Mouse (Mus musculus): ENCODE measurements around the gene Erich4.

DNA sequence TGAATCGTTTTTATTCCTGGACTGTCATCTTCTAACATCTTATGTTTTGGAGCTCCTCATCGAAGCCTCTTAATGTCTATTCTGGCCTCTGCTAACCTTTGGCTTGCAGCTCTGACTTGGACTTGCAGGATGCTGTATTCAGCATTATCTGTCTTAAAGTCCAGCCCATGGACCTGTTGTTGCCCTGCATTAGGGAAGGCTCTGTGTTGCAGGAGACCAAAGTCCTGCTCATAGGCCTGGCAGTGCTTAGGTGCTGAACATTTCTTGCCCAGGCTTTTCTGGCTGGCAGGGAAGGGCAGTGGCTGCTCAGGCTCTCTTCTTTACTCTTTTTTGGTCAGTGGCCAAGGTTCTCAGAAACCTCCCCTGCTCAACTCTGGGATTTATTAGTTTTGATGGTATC lies 8.5 kb downstream of the Erich4 start:
- TF ChIP-seq POLR2A (IDR thresholded peaks at IDR 0.05; ENCODE audit: control insufficient read depth, extremely low read depth, insufficient read depth, low read length, poor library complexity) (no peak), CTCF (IDR thresholded peaks at IDR 0.05; ENCODE audit: borderline replicate concordance, control insufficient read depth, extremely low read depth, insufficient read depth, low read length, poor library complexity) (no peak)
